Mouse (Mus musculus) limb, embryonic 12.5 days (tissue): ENCODE data around the gene Ndufc1. TPM values are rescaled to one million over a fixed set of nuclear protein-coding genes. Genes with fewer than 3 reads are reported as not detected.
"Not testable (repeated sequence)": the region's sequence is repeated elsewhere in the genome, so short reads cannot be mapped to it uniquely, and the experiment has no call there.

Source experiments
- ATAC-seq: fragments of 200-750 bp; cut with Nextera tagmentation; 2 replicates; pipeline ENCODE4 v1.8.0; 2017; ENCODE audit warnings: low read depth, moderate TSS enrichment; ENCODE audit not compliant: insufficient number of reproducible peaks, insufficient read depth, low FRiP score, low TSS enrichment
- H3K27ac ChIP-seq: fragments of 300-500 bp; sonication (generic); 2 replicates; pipeline ENCODE4 v1.5.1; 2016; ENCODE audit warnings: mild to moderate bottlenecking, moderate library complexity
- H3K27me3 ChIP-seq: fragments of 300-500 bp; sonication (generic); 2 replicates; pipeline ENCODE4 v1.6.1; 2016; ENCODE audit warnings: mild to moderate bottlenecking, moderate library complexity
- H3K36me3 ChIP-seq: fragments of 300-500 bp; sonication (generic); 2 replicates; pipeline ENCODE4 v1.6.1; 2016; ENCODE audit warnings: mild to moderate bottlenecking, moderate library complexity
- H3K4me1 ChIP-seq: fragments of 300-500 bp; sonication (generic); replicated peaks from 2 replicates; pipeline ENCODE4 v1.6.1; 2016
- H3K4me2 ChIP-seq: fragments of 300-500 bp; sonication (generic); 2 replicates; pipeline ENCODE4 v1.6.1; 2016; ENCODE audit warnings: mild to moderate bottlenecking, moderate library complexity
- H3K4me3 ChIP-seq: fragments of 300-500 bp; sonication (generic); replicated peaks from 2 replicates; pipeline ENCODE4 v1.5.1; 2016; ENCODE audit warnings: mild to moderate bottlenecking
- H3K9ac ChIP-seq: fragments of 300-500 bp; sonication (generic); replicated peaks from 2 replicates; pipeline ENCODE4 v1.6.1; 2016; ENCODE audit warnings: mild to moderate bottlenecking, moderate library complexity
- H3K9me3 ChIP-seq: fragments of 300-500 bp; sonication (generic); 2 replicates; pipeline ENCODE4 v1.6.1; 2016; ENCODE audit warnings: mild to moderate bottlenecking, moderate library complexity
- WGBS: fragments of 180-500 bp; shearing (Covaris S2); methylation state at CpG from one replicate; pipeline ENCODE4 v1.1.7; 2016; 5-methylcytosine and 5-hydroxymethylcytosine counted together
- polyA plus RNA-seq: library from polyadenylated mRNA; unstranded; fragments of >200 nt; fragmentation: Nextera tagmentation; extraction: Ambion mirVana; gene quantifications from 2 replicates; pipeline ENCODE4 v1.2.1, GENCODE M21; 2016

The Ndufc1 gene
- 737 and 751 TPM in 2 replicates for polyA plus RNA-seq

- Histone ChIP-seq H3K9me3 (no peaks in the 10 kb centered on the region), H3K4me1 (peaks cover 6% of the 10 kb centered on the region), H3K4me2 (peak within 1 kb of the TSS; percentile 70), H3K9ac (peak within 1 kb of the TSS; percentile 90), H3K27ac (peak within 1 kb of the TSS; percentile 97), H3K27me3 (no peaks in the 10 kb centered on the region), H3K36me3 (peaks cover 27% of the 10 kb centered on the region), H3K4me3 (peak within 1 kb of the TSS; percentile 75)
- ATAC-seq, result peak; percentile 85
- WGBS, result under 1% methylated on average over 40 of the region's 40 CpGs
Measured at GRCm38 (mm10) chr3:51408561-51409183, at the start of gene Ndufc1. TSS of gene Ndufc1 (minus strand) at chr3:51408988.

GRCm38 (mm10) chr3:51434871-51435595 lies 26.2 kb upstream of the Ndufc1 start:
- Histone ChIP-seq H3K36me3 (peaks cover 22% of the 10 kb centered on the region), H3K27ac (no peak overlapping the region), H3K9ac (no peak overlapping the region), H3K4me2 (no peak overlapping the region), H3K27me3 (no peaks in the 10 kb centered on the region), H3K4me3 (no peak overlapping the region), H3K9me3 (no peaks in the 10 kb centered on the region), H3K4me1 (no peaks in the 10 kb centered on the region)
- WGBS, result 90% methylated on average over 3 of the region's 3 CpGs
- no peak for ATAC-seq

- not testable (repeated sequence) for H3K9ac ChIP-seq, H3K4me1 ChIP-seq, H3K27me3 ChIP-seq, ATAC-seq, H3K27ac ChIP-seq, H3K4me2 ChIP-seq, H3K4me3 ChIP-seq, H3K9me3 ChIP-seq
- 86% methylated on average over 5 of the region's 5 CpGs for WGBS
- H3K36me3 ChIP-seq, result peaks cover 18% of the 10 kb centered on the region
Measured at GRCm38 (mm10) chr3:51434364-51434763, 25.6 kb upstream of the Ndufc1 start.

DNA sequence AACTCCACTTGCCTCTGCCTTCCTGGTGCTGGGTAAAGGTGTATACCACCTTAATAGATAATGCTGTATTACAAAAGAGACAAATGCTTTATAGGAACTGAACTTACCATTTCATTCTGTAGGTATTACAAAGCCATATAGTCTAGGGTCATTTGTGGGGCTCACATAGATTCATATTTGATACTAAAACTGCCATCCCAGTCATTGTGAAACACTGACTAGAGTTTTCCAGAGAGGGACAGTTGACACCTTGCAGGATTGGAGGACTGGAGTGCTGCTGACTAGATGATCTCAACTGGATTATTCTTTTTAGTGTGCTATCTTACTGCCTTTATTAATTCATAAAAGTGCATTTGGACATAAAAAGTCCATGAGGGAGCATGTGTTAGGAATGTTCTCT lies 16.6 kb upstream of the Ndufc1 start:
- Histone ChIP-seq H3K4me3 (no peak overlapping the region), H3K4me2 (no peak overlapping the region), H3K27ac (no peak overlapping the region), H3K27me3 (no peaks in the 10 kb centered on the region), H3K9me3 (no peaks in the 10 kb centered on the region), H3K9ac (no peak overlapping the region), H3K4me1 (no peaks in the 10 kb centered on the region), H3K36me3 (peaks cover 3% of the 10 kb centered on the region; the same call in 1 of the 2 replicates)
- no peak for ATAC-seq

GRCm38 (mm10) chr3:51421921-51422320 lies 13.1 kb upstream of the Ndufc1 start:
- H3K9me3 ChIP-seq, result no peaks in the 10 kb centered on the region
- no peak overlapping the region for H3K27ac ChIP-seq
- ATAC-seq, result no peak
- peaks cover 11% of the 10 kb centered on the region for H3K4me1 ChIP-seq
- no peaks in the 10 kb centered on the region for H3K27me3 ChIP-seq
- H3K4me3 ChIP-seq, result no peak overlapping the region
- no peak overlapping the region for H3K4me2 ChIP-seq
- 87% methylated on average over 3 of the region's 3 CpGs for WGBS
- H3K36me3 ChIP-seq, result peaks cover 3% of the 10 kb centered on the region; the same call in 1 of the 2 replicates
- no peak overlapping the region for H3K9ac ChIP-seq

- H3K27me3 ChIP-seq, result no peaks in the 10 kb centered on the region
- no peak overlapping the region for H3K27ac ChIP-seq
- H3K4me3 ChIP-seq, result no peak overlapping the region
- peaks cover 19% of the 10 kb centered on the region for H3K4me1 ChIP-seq
- H3K9ac ChIP-seq, result no peak overlapping the region
- no peak for ATAC-seq
- H3K36me3 ChIP-seq, result peaks cover 3% of the 10 kb centered on the region; the same call in 1 of the 2 replicates
- no peaks in the 10 kb centered on the region for H3K9me3 ChIP-seq
- H3K4me2 ChIP-seq, result peak overlapping the region; percentile 82
- 72% methylated on average over 2 of the region's 2 CpGs for WGBS
Measured at GRCm38 (mm10) chr3:51417966-51418365, 9.2 kb upstream of the Ndufc1 start.

DNA sequence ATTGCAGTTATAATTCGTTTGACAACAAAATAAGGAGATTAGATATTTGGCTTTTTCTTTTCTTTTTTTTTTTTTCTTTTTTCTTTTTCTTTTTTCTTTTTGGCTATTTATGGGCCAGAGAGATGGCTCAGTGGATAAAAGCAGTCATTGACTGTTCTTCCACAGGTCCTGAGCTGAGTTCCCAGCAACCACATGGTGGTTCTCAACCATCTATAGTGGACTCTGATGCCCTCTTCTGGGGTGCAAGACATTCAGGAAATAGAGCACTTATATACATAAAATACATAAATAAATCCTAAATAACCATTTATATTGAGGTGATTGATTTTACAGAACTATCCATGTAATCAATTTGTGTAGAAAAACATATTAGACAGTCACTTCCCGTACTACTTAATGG lies 8.7 kb upstream of the Ndufc1 start:
- Histone ChIP-seq H3K27me3 (no peaks in the 10 kb centered on the region), H3K36me3 (peaks cover 3% of the 10 kb centered on the region; the same call in 1 of the 2 replicates), H3K9ac (no peak overlapping the region), H3K4me3 (peak overlapping the region; percentile 100), H3K27ac (no peak overlapping the region), H3K4me2 (peak overlapping the region; percentile 82), H3K9me3 (no peaks in the 10 kb centered on the region), H3K4me1 (peaks cover 19% of the 10 kb centered on the region)
- no peak for ATAC-seq
- WGBS, result 58% methylated on average over 2 of the region's 2 CpGs

- peak overlapping the region; percentile 98 for H3K9ac ChIP-seq
- H3K27me3 ChIP-seq, result no peaks in the 10 kb centered on the region
- no peak for ATAC-seq
- H3K36me3 ChIP-seq, result peaks cover 3% of the 10 kb centered on the region; the same call in 1 of the 2 replicates
- 12% methylated on average over 8 of the region's 8 CpGs for WGBS
- no peak overlapping the region for H3K27ac ChIP-seq
- peak overlapping the region; percentile 82 for H3K4me2 ChIP-seq
- peak overlapping the region; percentile 100 for H3K4me3 ChIP-seq
- peaks cover 19% of the 10 kb centered on the region for H3K4me1 ChIP-seq
- no peaks in the 10 kb centered on the region for H3K9me3 ChIP-seq
Measured at GRCm38 (mm10) chr3:51417135-51417458, 8.3 kb upstream of the Ndufc1 start.

- peak overlapping the region; percentile 100 for H3K4me3 ChIP-seq
- peaks cover 19% of the 10 kb centered on the region for H3K4me1 ChIP-seq
- no peaks in the 10 kb centered on the region; the same call in 1 of the 2 replicates for H3K36me3 ChIP-seq
- no peaks in the 10 kb centered on the region for H3K27me3 ChIP-seq
- H3K27ac ChIP-seq, result peak overlapping the region; percentile 94
- H3K9me3 ChIP-seq, result no peaks in the 10 kb centered on the region
- peak overlapping the region; percentile 82 for H3K4me2 ChIP-seq
- peak overlapping the region; percentile 98 for H3K9ac ChIP-seq
- 0 out of 2 replicates have a peak, but pooled peaks have one; percentile 8 for ATAC-seq
- WGBS, result under 1% methylated on average over 63 of the region's 68 CpGs
Measured at GRCm38 (mm10) chr3:51416364-51417134, 7.8 kb upstream of the Ndufc1 start.

DNA sequence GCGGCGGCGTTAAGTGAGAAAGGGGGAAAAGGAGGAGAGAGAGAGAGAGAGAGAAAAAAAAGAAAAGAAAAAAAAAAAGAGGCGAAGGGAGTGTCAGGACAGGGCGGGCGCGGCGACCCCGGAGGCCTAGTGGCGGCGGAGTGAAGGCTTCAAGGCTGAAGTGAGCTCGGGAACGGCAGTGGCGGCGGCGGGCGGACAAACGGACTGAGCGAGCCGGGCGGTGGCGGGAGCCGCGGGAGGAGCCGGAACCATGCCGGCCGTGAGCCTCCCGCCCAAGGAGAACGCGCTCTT lies 7.2 kb upstream of the Ndufc1 start:
- peak overlapping the region; percentile 100 for H3K4me3 ChIP-seq
- no peaks in the 10 kb centered on the region for H3K9me3 ChIP-seq
- WGBS, result under 1% methylated on average over 25 of the region's 30 CpGs
- H3K9ac ChIP-seq, result peak overlapping the region; percentile 98
- peak; percentile 30; the same call in 1 of the 2 replicates for ATAC-seq
- peak overlapping the region; percentile 82 for H3K4me2 ChIP-seq
- H3K27me3 ChIP-seq, result no peaks in the 10 kb centered on the region
- peak overlapping the region; percentile 94 for H3K27ac ChIP-seq
- H3K36me3 ChIP-seq, result no peaks in the 10 kb centered on the region
- peaks cover 19% of the 10 kb centered on the region for H3K4me1 ChIP-seq
